Mouse (Mus musculus): ENCODE results near the gene Tbl1x.

DNA sequence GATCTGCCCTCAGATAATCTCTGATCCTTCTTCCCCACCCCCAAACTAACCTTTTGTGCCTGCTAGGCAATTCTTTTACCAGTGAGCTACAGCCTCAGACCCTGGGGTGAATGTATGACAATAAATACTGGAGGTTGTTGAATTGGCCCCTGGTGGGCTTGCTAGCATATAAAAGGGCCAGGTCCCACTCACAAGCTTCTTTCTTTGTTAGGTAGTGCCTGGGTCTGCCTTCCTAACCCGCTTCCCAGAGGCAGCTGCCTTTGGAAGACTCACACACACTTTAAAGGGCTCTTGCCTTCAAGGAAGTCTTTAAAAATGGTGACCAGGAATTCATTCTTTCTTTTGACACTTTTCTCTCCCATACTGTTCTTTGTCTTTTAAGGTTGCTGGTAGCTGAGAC, 14.4 kb downstream of the Tbl1x start:
- TF ChIP-seq CTCF (IDR thresholded peaks at IDR 0.05; ENCODE audit: insufficient read depth, low read length) (no peak), POLR2A (IDR thresholded peaks at IDR 0.05; ENCODE audit: borderline replicate concordance, extremely low read depth, low read depth, low read length) (no peak)
